Mouse (Mus musculus) intestine, embryonic 14.5 days (tissue): Measurements from ENCODE around the gene Flad1. TPM values are rescaled to one million over a fixed set of nuclear protein-coding genes. Genes with fewer than 3 reads are reported as not detected.
"Not testable (repeated sequence)": the region's sequence is repeated elsewhere in the genome, so short reads cannot be mapped to it uniquely, and the experiment has no call there.

ENCODE experiments used
- ATAC-seq: fragments of 200-750 bp; cut with Nextera tagmentation; replicated peaks from 2 replicates; pipeline ENCODE4 v1.8.0; 2017; ENCODE audit warnings: low read depth, moderate number of reproducible peaks, moderate TSS enrichment, moderate library complexity; ENCODE audit not compliant: low FRiP score, low TSS enrichment
- DNase-seq: peaks from one replicate; pipeline ENCODE4 v3.0.0-alpha.2; 2018; ENCODE audit warnings: low spot score
- H3K27ac ChIP-seq: fragments of 300-500 bp; sonication (generic); 2 replicates; pipeline ENCODE4 v1.5.1; 2014; ENCODE audit warnings: low read depth, mild to moderate bottlenecking, control low read depth
- H3K27me3 ChIP-seq: fragments of 300-500 bp; sonication (generic); replicated peaks from 2 replicates; pipeline ENCODE4 v1.6.1; 2014; ENCODE audit warnings: low read length, control low read depth; ENCODE audit not compliant: control insufficient read depth, insufficient read depth
- H3K36me3 ChIP-seq: fragments of 300-500 bp; sonication (generic); 2 replicates; pipeline ENCODE4 v1.6.1; 2014; ENCODE audit warnings: low read length, control low read depth; ENCODE audit not compliant: control insufficient read depth, insufficient read depth
- H3K4me1 ChIP-seq: fragments of 300-500 bp; sonication (generic); replicated peaks from 2 replicates; pipeline ENCODE4 v1.6.1; 2014; ENCODE audit warnings: low read length, control low read depth, mixed read lengths; ENCODE audit not compliant: control insufficient read depth, insufficient read depth
- H3K4me2 ChIP-seq: fragments of 300-500 bp; sonication (generic); 2 replicates; pipeline ENCODE4 v1.6.1; 2014; ENCODE audit warnings: low read length
- H3K4me3 ChIP-seq: fragments of 300-500 bp; sonication (generic); 2 replicates; pipeline ENCODE4 v1.5.1; 2014; ENCODE audit warnings: low read depth, low read length, control low read depth, mixed read lengths
- H3K9ac ChIP-seq: fragments of 300-500 bp; sonication (generic); 2 replicates; pipeline ENCODE4 v1.6.1; 2014; ENCODE audit warnings: mild to moderate bottlenecking, low read length
- H3K9me3 ChIP-seq: fragments of 300-500 bp; sonication (generic); 2 replicates; pipeline ENCODE4 v1.6.1; 2016; ENCODE audit warnings: low read length, control low read depth; ENCODE audit not compliant: control insufficient read depth
- WGBS: fragments of 180-500 bp; shearing (Covaris S2); extraction: QIAGEN DNeasy Blood & Tissue Kit; methylation state at CpG from one replicate; pipeline ENCODE4 v1.1.7; 2014; 5-methylcytosine and 5-hydroxymethylcytosine counted together
- polyA plus RNA-seq: library from polyadenylated mRNA; unstranded; fragments of >200 nt; fragmentation: Nextera tagmentation; extraction: Ambion mirVana; gene quantifications from 2 replicates; pipeline ENCODE4 v1.2.1, GENCODE M21; 2014

Gene Flad1
- polyA plus RNA-seq, 1 experiment from 2014 or later, result 28.7 TPM

- Histone ChIP-seq H3K27ac (peak within 1 kb of the TSS; percentile 86), H3K9me3 (no peaks in the 10 kb centered on the region), H3K36me3 (peaks cover 64% of the 10 kb centered on the region), H3K4me2 (peak within 1 kb of the TSS; percentile 71), H3K27me3 (no peaks in the 10 kb centered on the region), H3K4me3 (peak within 1 kb of the TSS; percentile 98), H3K4me1 (peaks cover 10% of the 10 kb centered on the region), H3K9ac (peak within 1 kb of the TSS; percentile 90)
- DNase-seq (peak; percentile 94), ATAC-seq (peak; percentile 97)
- 2% methylated on average over 62 of the region's 68 CpGs for WGBS
Measured at GRCm38 (mm10) chr3:89430171-89431159, 18.8 kb upstream of the Flad1 start, which contains the start of gene Pygo2. Gene Pygo2 (plus strand): TSS chr3:89430214.

GRCm38 (mm10) chr3:89429021-89429420 is 17.4 kb upstream of the Flad1 start:
- not testable (repeated sequence) for H3K27me3 ChIP-seq, H3K4me2 ChIP-seq, H3K9me3 ChIP-seq, DNase-seq, H3K27ac ChIP-seq, ATAC-seq, H3K4me3 ChIP-seq, H3K9ac ChIP-seq
- peaks cover 19% of the 10 kb centered on the region for H3K4me1 ChIP-seq
- 93% methylated on average over 7 of the region's 7 CpGs for WGBS
- H3K36me3 ChIP-seq, result peaks cover 60% of the 10 kb centered on the region

DNA sequence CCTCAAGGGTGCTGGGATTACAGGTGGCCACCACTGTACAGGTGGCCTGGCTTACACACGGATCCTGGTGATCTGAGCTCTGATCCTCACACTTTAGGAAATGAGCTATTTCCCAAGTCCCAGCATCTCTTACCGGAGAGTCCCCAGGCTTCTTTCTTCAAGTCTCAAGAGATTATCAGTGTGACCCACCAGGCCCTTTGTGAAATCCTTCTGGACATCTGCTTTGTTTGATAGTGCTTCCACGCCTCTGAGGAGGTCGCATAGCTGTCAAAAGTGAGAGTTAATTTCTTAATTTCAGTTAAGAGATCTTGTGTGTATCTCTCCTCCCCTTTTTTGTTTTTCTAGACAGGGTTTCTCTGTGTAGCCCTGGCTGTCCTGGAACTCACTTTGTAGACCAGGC is 14.2 kb upstream of the Flad1 start:
- 90% methylated on average over 4 of the region's 4 CpGs for WGBS
- ATAC-seq, result no peak
- Histone ChIP-seq H3K36me3 (peaks cover 45% of the 10 kb centered on the region), H3K9ac (no peak overlapping the region), H3K27me3 (no peaks in the 10 kb centered on the region), H3K9me3 (no peaks in the 10 kb centered on the region), H3K4me1 (peaks cover 32% of the 10 kb centered on the region), H3K4me2 (no peak overlapping the region), H3K27ac (no peak overlapping the region), H3K4me3 (no peak overlapping the region)
- DNase-seq, result no peak

DNA sequence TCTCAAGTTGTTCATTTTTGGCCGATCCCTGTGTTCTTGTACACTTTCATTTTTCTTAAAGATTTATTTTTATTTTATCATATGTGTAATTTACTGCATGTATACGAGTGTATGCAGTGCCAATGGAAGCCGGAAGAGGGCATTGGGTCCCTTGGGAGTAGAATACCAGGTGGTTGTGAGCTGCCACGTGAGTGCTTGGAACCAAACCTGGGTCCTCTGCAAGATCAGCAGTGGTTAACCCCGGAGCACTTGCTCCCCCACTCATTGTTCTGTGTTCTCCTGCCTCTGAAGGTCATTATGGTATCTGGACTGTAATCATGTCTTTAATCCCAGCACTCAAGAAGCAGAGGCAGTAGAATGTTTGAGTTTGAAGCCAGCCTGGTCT is 13.5 kb upstream of the Flad1 start:
- no peaks in the 10 kb centered on the region for H3K27me3 ChIP-seq
- H3K9ac ChIP-seq, result no peak overlapping the region
- DNase-seq (no peak), ATAC-seq (no peak)
- WGBS, result 84% methylated on average over 5 of the region's 5 CpGs
- no peak overlapping the region for H3K27ac ChIP-seq
- peaks cover 38% of the 10 kb centered on the region for H3K4me1 ChIP-seq
- peaks cover 45% of the 10 kb centered on the region for H3K36me3 ChIP-seq
- H3K4me2 ChIP-seq, result no peak overlapping the region
- H3K9me3 ChIP-seq, result no peaks in the 10 kb centered on the region
- no peak overlapping the region for H3K4me3 ChIP-seq

- no peak for DNase-seq
- ATAC-seq, result no peak
- H3K4me1 ChIP-seq, result peaks cover 38% of the 10 kb centered on the region
- no peak overlapping the region for H3K4me3 ChIP-seq
- H3K4me2 ChIP-seq, result no peak overlapping the region
- H3K27me3 ChIP-seq, result no peaks in the 10 kb centered on the region
- no peak overlapping the region for H3K9ac ChIP-seq
- H3K36me3 ChIP-seq, result peaks cover 45% of the 10 kb centered on the region
- WGBS, result 77% methylated on average over 5 of the region's 5 CpGs
- no peaks in the 10 kb centered on the region for H3K9me3 ChIP-seq
- H3K27ac ChIP-seq, result no peak overlapping the region; the same call in 1 of the 2 replicates
Measured at GRCm38 (mm10) chr3:89424416-89425140, 12.9 kb upstream of the Flad1 start.

DNA sequence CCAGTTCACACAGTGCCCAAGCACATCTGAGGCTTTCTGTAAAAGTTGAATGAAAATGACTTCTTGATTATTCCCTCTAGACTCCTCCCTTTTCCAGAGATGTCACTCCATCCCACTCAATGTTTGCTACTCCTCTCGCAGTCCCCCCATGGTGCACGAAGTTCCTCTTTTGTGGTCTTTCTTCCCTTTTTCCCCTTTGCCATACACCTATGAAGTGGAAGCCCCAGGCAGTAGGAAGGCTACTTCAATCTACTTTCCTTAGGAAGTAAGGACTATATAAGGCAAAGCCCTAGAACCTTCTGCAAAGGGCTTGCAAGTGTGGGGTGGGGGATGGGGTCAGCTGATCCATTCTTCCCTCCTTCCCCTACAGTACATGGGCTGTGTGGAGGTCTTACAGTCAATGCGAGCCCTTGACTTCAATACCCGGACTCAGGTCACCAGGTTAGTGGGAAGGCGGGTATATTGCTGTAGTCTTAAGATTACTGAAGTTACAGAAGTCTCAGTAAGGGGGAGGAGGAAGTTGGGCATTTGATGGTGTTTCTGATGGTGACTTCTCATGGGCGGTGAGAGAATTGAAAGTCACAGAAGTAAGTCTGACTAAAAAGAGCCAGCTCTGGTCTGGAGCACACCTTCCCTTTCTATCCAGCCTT is 11.0 kb upstream of the Flad1 start:
- H3K4me1 ChIP-seq, result peaks cover 38% of the 10 kb centered on the region
- H3K4me2 ChIP-seq, result peak overlapping the region; percentile 98
- no peaks in the 10 kb centered on the region for H3K9me3 ChIP-seq
- 67% methylated on average over 6 of the region's 6 CpGs for WGBS
- no peak overlapping the region for H3K9ac ChIP-seq
- ATAC-seq, result no peak
- no peak for DNase-seq
- H3K36me3 ChIP-seq, result peaks cover 36% of the 10 kb centered on the region
- H3K27me3 ChIP-seq, result no peaks in the 10 kb centered on the region
- H3K27ac ChIP-seq, result 0 out of 2 replicates have a peak overlapping the region, but pooled peaks have one; percentile 14
- H3K4me3 ChIP-seq, result peak overlapping the region; percentile 53

DNA sequence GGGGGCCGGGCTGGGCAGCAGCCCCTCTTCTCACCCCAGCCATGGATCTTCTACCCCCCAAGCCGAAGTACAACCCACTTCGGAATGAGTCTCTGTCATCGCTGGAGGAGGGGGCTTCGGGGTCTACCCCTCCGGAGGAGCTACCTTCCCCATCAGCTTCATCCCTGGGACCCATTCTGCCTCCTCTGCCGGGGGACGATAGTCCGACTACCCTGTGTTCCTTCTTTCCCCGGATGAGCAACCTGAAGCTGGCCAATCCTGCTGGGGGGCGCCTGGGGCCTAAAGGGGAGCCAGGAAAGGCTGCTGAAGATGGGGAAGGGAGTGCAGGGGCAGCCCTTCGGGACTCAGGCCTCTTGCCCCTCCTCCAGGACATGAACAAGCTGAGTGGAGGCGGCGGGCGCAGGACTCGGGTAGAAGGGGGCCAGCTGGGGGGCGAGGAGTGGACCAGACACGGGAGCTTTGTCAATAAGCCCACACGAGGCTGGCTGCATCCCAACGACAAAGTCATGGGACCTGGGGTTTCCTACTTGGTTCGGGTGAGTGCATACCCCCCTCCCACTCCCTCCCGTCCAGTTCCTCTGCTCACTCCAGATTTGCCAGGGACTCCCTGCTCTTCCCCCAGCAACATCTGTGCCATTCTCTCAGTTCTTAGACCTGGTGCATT is 10.3 kb upstream of the Flad1 start:
- H3K4me2 ChIP-seq, result peak overlapping the region; percentile 98
- WGBS, result 9% methylated on average over 22 of the region's 22 CpGs
- H3K4me3 ChIP-seq, result peak overlapping the region; percentile 53
- H3K9ac ChIP-seq, result peak overlapping the region; percentile 61
- DNase-seq, result peak; percentile 61
- peak overlapping the region; percentile 98 for H3K27ac ChIP-seq
- no peaks in the 10 kb centered on the region for H3K9me3 ChIP-seq
- H3K27me3 ChIP-seq, result no peaks in the 10 kb centered on the region
- H3K4me1 ChIP-seq, result peaks cover 41% of the 10 kb centered on the region
- no peak for ATAC-seq
- peaks cover 28% of the 10 kb centered on the region for H3K36me3 ChIP-seq
